24 mouse cellular contexts compared by ENCODE assay signal in the genomic region with DNA sequence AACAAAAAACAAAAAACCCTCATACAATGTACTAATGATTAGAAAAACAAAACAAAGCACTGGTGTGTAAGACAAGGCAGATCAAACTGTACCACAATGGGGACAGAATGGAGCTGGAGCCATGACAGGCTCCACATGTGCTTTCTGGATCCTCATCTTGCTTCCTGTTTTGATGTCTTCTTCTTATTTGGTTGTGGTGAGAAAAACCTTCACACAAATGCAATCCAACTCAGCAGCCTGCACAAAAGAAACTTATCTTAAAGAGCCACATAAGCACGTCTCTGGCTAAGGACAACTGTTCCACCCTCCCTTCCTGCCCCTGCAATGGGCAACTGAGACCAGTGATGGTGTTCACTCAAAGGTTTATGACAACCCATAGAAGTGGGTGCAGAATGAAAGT.
DNase-seq lines count a peak whose midpoint lies in the region; ATAC-seq and TF ChIP-seq lines count a peak whose summit lies in the region.
"Had no signal": no experiment of that assay in that cellular context is flagged by ENCODE, and none has a peak within 500 bp of the region (broad histone marks: within the 10 kb centered on the region; RNA-seq: fewer than 3 reads in every experiment).

No protein-coding gene starts in this region.

- no peak overlapping the region for H3K4me3 ChIP-seq in hindbrain, postnatal 0 days (ENCODE audit: low read length)
- H3K4me3 ChIP-seq: embryonic facial prominence, embryonic 13.5 days; embryonic facial prominence, embryonic 15.5 days; erythroblast, embryonic 14.5 days; forebrain, embryonic 10.5 days; forebrain, embryonic 13.5 days; forebrain, embryonic 15.5 days had no signal

- no peak overlapping the region for H3K9ac ChIP-seq in hindbrain, postnatal 0 days (replicated peaks; ENCODE audit: low read length)
- H3K9ac ChIP-seq: embryonic facial prominence, embryonic 13.5 days; embryonic facial prominence, embryonic 15.5 days; forebrain, embryonic 13.5 days; forebrain, embryonic 15.5 days; forebrain, postnatal 0 days had no signal

- H3K4me1 ChIP-seq in hindbrain, postnatal 0 days (ENCODE audit: insufficient read depth, low read length) = no peaks in the 10 kb centered on the region
- H3K4me1 ChIP-seq: embryonic facial prominence, embryonic 13.5 days; embryonic facial prominence, embryonic 15.5 days; forebrain, embryonic 10.5 days; forebrain, embryonic 13.5 days; forebrain, embryonic 15.5 days had no signal

- TF ChIP-seq CTCF in hindbrain, postnatal 0 days (IDR thresholded peaks at IDR 0.05; ENCODE audit: low read depth) = no peak

- H3K27me3 ChIP-seq in hindbrain, postnatal 0 days (ENCODE audit: insufficient read depth, low read length) = no peaks in the 10 kb centered on the region
- H3K27me3 ChIP-seq: embryonic facial prominence, embryonic 13.5 days; embryonic facial prominence, embryonic 15.5 days; forebrain, embryonic 13.5 days; forebrain, embryonic 15.5 days; Patski had no signal

- H3K27ac ChIP-seq in hindbrain, postnatal 0 days = no peak overlapping the region
- H3K27ac ChIP-seq: embryonic facial prominence, embryonic 13.5 days; embryonic facial prominence, embryonic 15.5 days; forebrain, embryonic 10.5 days; forebrain, embryonic 13.5 days; forebrain, embryonic 15.5 days had no signal

- no peaks in the 10 kb centered on the region for H3K36me3 ChIP-seq in hindbrain, postnatal 0 days (ENCODE audit: insufficient read depth, low read length)
- H3K36me3 ChIP-seq: embryonic facial prominence, embryonic 13.5 days; embryonic facial prominence, embryonic 15.5 days; forebrain, embryonic 10.5 days; forebrain, embryonic 15.5 days had no signal

- 85% methylated on average over 1 of the region's 1 CpGs for WGBS in hindbrain, postnatal 0 days

- H3K4me2 ChIP-seq in hindbrain, postnatal 0 days (ENCODE audit: low read depth, low read length) = no peak overlapping the region
- H3K4me2 ChIP-seq: embryonic facial prominence, embryonic 13.5 days; embryonic facial prominence, embryonic 15.5 days; forebrain, embryonic 13.5 days; forebrain, embryonic 15.5 days had no signal

- DNase-seq in natural killer cell, adult 2 months (ENCODE audit: low spot score in 2 of 2) = no peak
- DNase-seq in layer of hippocampus, postnatal 25 days (ENCODE audit: extremely low spot score in 1 of 2, low spot score in 1 of 2) = no peak
- DNase-seq in hindbrain, postnatal 0 days (ENCODE audit: low spot score) = no peak
- DNase-seq: adrenal gland, adult 8-10 months; adrenal gland, postnatal 14 days; adrenal gland, postnatal 36 days; cerebellum, adult 11-12 months; cerebellum, adult 2 months; cerebellum, adult 9-10 months; cerebellum, postnatal 10 days; cerebellum, postnatal 25 days; embryo, embryonic 11 days; forebrain, postnatal 0 days had no signal

- peak; percentile 76 for ATAC-seq in common myeloid progenitor, adult 5-6 weeks (replicated peaks; ENCODE audit: low read depth, poor library complexity, severe bottlenecking)
- ATAC-seq in megakaryocyte, adult 5-6 weeks (ENCODE audit: poor library complexity, severe bottlenecking) = peak; percentile 63
- ATAC-seq in megakaryocyte-erythroid progenitor cell, adult 5-6 weeks (replicated peaks; ENCODE audit: low FRiP score, low TSS enrichment, poor library complexity, severe bottlenecking) = peak; percentile 86
- ATAC-seq in hindbrain, postnatal 0 days = no peak
- ATAC-seq: activated CD4-positive, CD25-positive, alpha-beta regulatory T cell, adult 4 months; forebrain, embryonic 13.5 days; forebrain, embryonic 15.5 days; forebrain, postnatal 0 days; Patski had no signal

- no peaks in the 10 kb centered on the region for H3K9me3 ChIP-seq in hindbrain, postnatal 0 days (ENCODE audit: low read length)
- H3K9me3 ChIP-seq: embryonic facial prominence, embryonic 13.5 days; embryonic facial prominence, embryonic 15.5 days; forebrain, embryonic 10.5 days; forebrain, embryonic 13.5 days; forebrain, embryonic 15.5 days had no signal
